Mouse (Mus musculus): ENCODE results near the gene Mrpl47. TPM values are rescaled to one million over a fixed set of nuclear protein-coding genes. Genes with fewer than 3 reads are reported as not detected.
A peak's percentile ranks its signal among the peaks of the same experiment; 100 is the strongest.
"Not testable (repeated sequence)": the region's sequence is repeated elsewhere in the genome, so short reads cannot be mapped to it uniquely, and the experiment has no call there.

Gene Mrpl47
- polyA plus RNA-seq, 1 experiment, result 3.0 TPM

DNA sequence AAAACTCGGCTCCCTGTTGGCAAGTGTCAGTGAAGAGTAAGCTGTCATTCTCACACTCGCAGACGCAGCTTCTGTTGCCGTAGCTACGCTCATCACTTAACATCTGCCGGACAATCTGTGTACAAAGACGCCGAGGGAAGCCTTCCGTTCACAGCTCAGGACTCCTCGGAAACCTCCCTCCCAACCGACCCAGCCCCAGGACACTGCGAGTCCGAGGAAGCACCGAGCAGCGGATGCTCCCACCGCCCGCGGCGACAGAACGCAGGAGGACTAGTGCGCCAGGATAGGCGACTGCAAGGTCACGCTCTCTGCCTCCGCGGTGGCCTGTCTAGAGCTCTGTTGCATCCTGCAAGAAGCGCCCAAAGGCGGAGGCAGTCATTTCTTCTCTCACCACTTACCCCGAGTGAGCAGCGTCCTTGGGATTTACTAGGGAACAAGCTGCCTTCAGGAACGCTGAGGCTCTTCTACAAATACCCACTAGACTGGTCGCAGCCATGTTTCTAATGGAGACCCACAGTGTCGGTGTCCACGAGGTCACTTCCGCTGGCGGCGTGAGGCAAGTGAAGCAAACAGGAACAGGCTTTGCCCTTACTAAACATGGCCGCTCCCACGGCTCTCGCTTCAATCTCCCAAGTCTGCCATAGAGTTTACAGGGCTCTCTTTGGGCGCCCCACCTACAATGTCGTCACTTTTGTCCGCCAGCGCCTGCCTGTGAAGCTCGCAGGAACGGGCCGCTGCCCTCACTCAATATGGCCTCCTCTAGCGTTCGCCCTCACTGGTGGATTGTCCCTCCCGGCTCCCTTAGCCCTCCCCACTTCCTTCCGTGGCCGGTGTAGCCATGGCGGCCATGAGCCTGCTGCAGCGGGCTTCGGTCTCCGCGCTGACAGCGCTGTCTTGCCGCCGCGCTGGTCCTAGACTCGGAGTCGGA is 897 bp downstream of the Mrpl47 start, which contains the start of gene Ndufb5:
Ndufb5 (plus strand) TSS at position 747 of the 928 bp plus-strand sequence.
- under 1% methylated on average over 62 of the region's 62 CpGs for WGBS
- Histone ChIP-seq H3K27ac (ENCODE audit: control insufficient read depth, insufficient read depth, low read length) (peak within 1 kb of the TSS; percentile 8; the same call in 1 of the 2 replicates), H3K4me1 (replicated peaks; ENCODE audit: control insufficient read depth, insufficient read depth, low read length) (peaks cover 8% of the 10 kb centered on the region; the same call in 1 of the 2 replicates), H3K4me3 (ENCODE audit: control insufficient read depth, insufficient read depth, low read length) (peak within 1 kb of the TSS; percentile 55), H3K36me3 (ENCODE audit: control insufficient read depth, insufficient read depth, low read length) (peaks cover 3% of the 10 kb centered on the region; the same call in 1 of the 2 replicates), H3K27me3 (ENCODE audit: control insufficient read depth, insufficient read depth, low read length) (no peaks in the 10 kb centered on the region)
- peak; percentile 74 for TF ChIP-seq POLR2A (IDR thresholded peaks at IDR 0.05; ENCODE audit: control insufficient read depth, extremely low read depth, insufficient read depth, low read length, poor library complexity)
- peak; percentile 40; the same call in 1 of the 2 replicates for TF ChIP-seq CTCF (IDR thresholded peaks at IDR 0.05; ENCODE audit: borderline replicate concordance, control insufficient read depth, extremely low read depth, insufficient read depth, low read length, poor library complexity)
- peak; percentile 96 for DNase-seq

DNA sequence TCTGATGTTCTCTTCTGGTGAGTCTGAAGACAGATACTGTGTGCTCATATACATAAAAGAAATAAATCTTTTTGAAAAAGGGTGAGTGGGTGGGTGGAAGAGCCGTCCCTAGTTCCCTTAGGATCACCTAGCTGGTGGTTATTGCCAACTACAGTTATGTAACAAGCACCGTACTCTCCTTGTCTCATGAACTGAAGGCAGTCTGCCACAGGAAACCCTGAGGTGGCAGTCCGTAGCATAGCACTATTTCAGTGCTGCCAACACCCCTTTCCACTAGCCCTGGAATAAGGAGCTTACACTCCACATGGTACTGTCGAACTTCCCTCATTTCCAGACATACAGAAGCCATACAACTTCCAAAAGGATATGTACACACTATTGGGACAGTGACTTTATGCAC is 9.5 kb downstream of the Mrpl47 start:
- no peak overlapping the region for H3K27ac ChIP-seq (ENCODE audit: control insufficient read depth, insufficient read depth, low read length)
- no peak for DNase-seq
- no peaks in the 10 kb centered on the region for H3K4me1 ChIP-seq (replicated peaks; ENCODE audit: control insufficient read depth, insufficient read depth, low read length)
- WGBS, result 97% methylated on average over 4 of the region's 4 CpGs
- no peak overlapping the region for H3K4me3 ChIP-seq (ENCODE audit: control insufficient read depth, insufficient read depth, low read length)
- no peak for TF ChIP-seq CTCF (IDR thresholded peaks at IDR 0.05; ENCODE audit: borderline replicate concordance, control insufficient read depth, extremely low read depth, insufficient read depth, low read length, poor library complexity)
- no peak for TF ChIP-seq POLR2A (IDR thresholded peaks at IDR 0.05; ENCODE audit: control insufficient read depth, extremely low read depth, insufficient read depth, low read length, poor library complexity)
- H3K36me3 ChIP-seq (ENCODE audit: control insufficient read depth, insufficient read depth, low read length), result peaks cover 53% of the 10 kb centered on the region
- no peaks in the 10 kb centered on the region for H3K27me3 ChIP-seq (ENCODE audit: control insufficient read depth, insufficient read depth, low read length)

DNA sequence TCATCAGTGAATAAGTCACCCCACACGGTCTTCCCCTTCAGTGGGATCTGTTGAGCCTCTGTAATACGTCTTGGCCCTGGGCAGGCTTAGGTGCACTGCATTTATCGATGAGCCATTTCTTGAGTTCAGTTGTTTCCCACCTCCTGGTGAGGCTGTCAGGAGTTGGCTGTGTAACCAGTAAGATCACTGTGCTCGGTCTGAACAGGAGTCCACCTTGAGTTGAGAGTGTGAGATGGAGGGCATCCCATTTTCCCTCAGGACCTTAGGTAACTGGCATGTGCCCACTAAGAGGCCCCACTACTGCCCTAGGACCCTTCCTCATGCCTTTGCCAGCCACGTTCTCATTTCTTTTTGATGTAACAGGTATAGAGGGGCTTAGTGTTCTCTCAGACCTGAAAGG is 11.5 kb downstream of the Mrpl47 start:
- no peak for DNase-seq
- no peak overlapping the region for H3K4me3 ChIP-seq (ENCODE audit: control insufficient read depth, insufficient read depth, low read length)
- 96% methylated on average over 5 of the region's 5 CpGs for WGBS

DNA sequence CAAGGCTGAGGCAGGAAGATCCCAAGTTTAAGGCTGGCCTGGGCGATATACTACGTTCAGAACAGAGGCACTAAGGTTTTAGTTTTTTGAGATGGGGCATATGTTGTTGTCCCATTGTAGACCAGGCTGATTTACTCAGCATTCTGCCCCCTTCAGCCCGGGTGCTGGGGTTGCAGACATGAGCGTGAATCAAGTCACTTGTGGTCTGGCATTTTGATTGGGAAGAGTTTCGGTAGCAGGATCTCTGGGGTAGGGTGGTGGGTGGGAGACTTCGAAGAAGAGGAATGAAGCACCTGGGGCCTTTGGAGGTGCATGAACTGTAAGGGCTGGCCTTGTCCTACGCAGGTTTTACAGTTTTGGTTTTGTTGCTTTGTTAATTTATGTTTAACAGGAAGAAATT is 13.2 kb downstream of the Mrpl47 start:
- no peaks in the 10 kb centered on the region for H3K4me1 ChIP-seq (replicated peaks; ENCODE audit: control insufficient read depth, insufficient read depth, low read length)
- WGBS, result 96% methylated on average over 7 of the region's 7 CpGs
- no peaks in the 10 kb centered on the region for H3K27me3 ChIP-seq (ENCODE audit: control insufficient read depth, insufficient read depth, low read length)
- DNase-seq, result no peak
- no peak overlapping the region for H3K27ac ChIP-seq (ENCODE audit: control insufficient read depth, insufficient read depth, low read length)
- H3K4me3 ChIP-seq (ENCODE audit: control insufficient read depth, insufficient read depth, low read length), result no peak overlapping the region
- peaks cover 68% of the 10 kb centered on the region for H3K36me3 ChIP-seq (ENCODE audit: control insufficient read depth, insufficient read depth, low read length)
- no peak for TF ChIP-seq CTCF (IDR thresholded peaks at IDR 0.05; ENCODE audit: borderline replicate concordance, control insufficient read depth, extremely low read depth, insufficient read depth, low read length, poor library complexity)
- no peak for TF ChIP-seq POLR2A (IDR thresholded peaks at IDR 0.05; ENCODE audit: control insufficient read depth, extremely low read depth, insufficient read depth, low read length, poor library complexity)

More for the DNA sequence above, 11.5 kb downstream of the Mrpl47 start:
- no peak overlapping the region for H3K27ac ChIP-seq (ENCODE audit: control insufficient read depth, insufficient read depth, low read length)
- H3K27me3 ChIP-seq (ENCODE audit: control insufficient read depth, insufficient read depth, low read length), result no peaks in the 10 kb centered on the region
- peaks cover 67% of the 10 kb centered on the region for H3K36me3 ChIP-seq (ENCODE audit: control insufficient read depth, insufficient read depth, low read length)
- no peak for TF ChIP-seq POLR2A (IDR thresholded peaks at IDR 0.05; ENCODE audit: control insufficient read depth, extremely low read depth, insufficient read depth, low read length, poor library complexity)
- TF ChIP-seq CTCF (IDR thresholded peaks at IDR 0.05; ENCODE audit: borderline replicate concordance, control insufficient read depth, extremely low read depth, insufficient read depth, low read length, poor library complexity), result no peak
- H3K4me1 ChIP-seq (replicated peaks; ENCODE audit: control insufficient read depth, insufficient read depth, low read length), result no peaks in the 10 kb centered on the region

DNA sequence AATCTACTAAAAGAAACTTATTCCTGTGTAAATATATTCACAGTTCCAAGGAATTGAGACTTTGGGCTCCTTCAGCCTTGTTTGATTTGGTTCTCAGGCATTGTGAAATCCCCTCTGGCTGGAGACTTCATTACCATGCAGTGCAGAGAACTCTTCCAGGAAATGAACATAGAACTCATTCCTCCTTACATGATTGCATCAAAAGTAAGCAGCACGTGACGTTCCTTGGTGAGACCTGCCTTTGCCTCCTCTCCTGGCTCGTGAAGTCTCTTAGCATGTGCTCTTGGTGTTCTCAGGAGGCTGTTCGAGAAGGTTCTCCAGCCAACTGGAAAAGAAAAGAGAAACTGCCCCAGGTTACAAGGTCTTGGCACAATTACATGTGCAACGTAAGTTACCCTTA is 19.1 kb downstream of the Mrpl47 start:
- WGBS, result 94% methylated on average over 5 of the region's 5 CpGs
- Histone ChIP-seq H3K36me3 (ENCODE audit: control insufficient read depth, insufficient read depth, low read length) (peaks cover 90% of the 10 kb centered on the region), H3K4me1 (replicated peaks; ENCODE audit: control insufficient read depth, insufficient read depth, low read length) (no peaks in the 10 kb centered on the region), H3K27ac (ENCODE audit: control insufficient read depth, insufficient read depth, low read length) (no peak overlapping the region), H3K27me3 (ENCODE audit: control insufficient read depth, insufficient read depth, low read length) (no peaks in the 10 kb centered on the region), H3K4me3 (ENCODE audit: control insufficient read depth, insufficient read depth, low read length) (no peak overlapping the region)
- no peak for TF ChIP-seq POLR2A (IDR thresholded peaks at IDR 0.05; ENCODE audit: control insufficient read depth, extremely low read depth, insufficient read depth, low read length, poor library complexity)
- TF ChIP-seq CTCF (IDR thresholded peaks at IDR 0.05; ENCODE audit: borderline replicate concordance, control insufficient read depth, extremely low read depth, insufficient read depth, low read length, poor library complexity), result no peak
- no peak for DNase-seq

DNA sequence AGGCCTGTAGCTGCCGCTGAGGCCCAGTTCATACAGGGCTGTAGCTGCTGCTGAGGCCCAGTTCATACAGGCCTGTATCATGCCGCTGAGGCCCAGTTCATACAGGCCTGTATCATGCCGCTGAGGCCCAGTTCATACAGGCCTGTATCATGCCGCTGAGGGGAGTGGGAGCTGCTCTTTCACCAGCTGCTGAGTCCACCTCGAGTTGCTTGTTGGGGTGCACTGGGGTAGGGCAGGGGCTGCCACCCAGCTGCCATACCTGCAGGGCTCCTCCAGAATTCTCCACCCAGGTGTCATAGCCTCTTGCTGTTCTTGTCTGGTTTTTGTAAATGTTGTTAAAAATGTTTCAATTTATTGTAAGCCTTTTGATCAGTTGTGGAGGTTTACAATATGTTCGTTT is 20.0 kb downstream of the Mrpl47 start:
- not testable (repeated sequence) for DNase-seq; H3K4me3 ChIP-seq (ENCODE audit: control insufficient read depth, insufficient read depth, low read length); H3K27me3 ChIP-seq (ENCODE audit: control insufficient read depth, insufficient read depth, low read length); H3K4me1 ChIP-seq (replicated peaks; ENCODE audit: control insufficient read depth, insufficient read depth, low read length); H3K27ac ChIP-seq (ENCODE audit: control insufficient read depth, insufficient read depth, low read length)
- WGBS, result 96% methylated on average over 6 of the region's 6 CpGs
- peaks cover 82% of the 10 kb centered on the region for H3K36me3 ChIP-seq (ENCODE audit: control insufficient read depth, insufficient read depth, low read length)
